Mouse (Mus musculus) adrenal gland, postnatal 36 days (tissue): ENCODE measurements around the gene Hoxb4. TPM values are rescaled to one million over a fixed set of nuclear protein-coding genes. Genes with fewer than 3 reads are reported as not detected.

Experiments
- DNase-seq, 2 experiments: peaks; one replicate each; pipeline ENCODE4 v3.0.0; 2021; ENCODE audit warnings: mixed read lengths in 1 of 2
- total RNA-seq, 2 experiments: library from RNA; stranded (reverse); gene quantifications; 2 replicates each; pipeline ENCODE4 v1.2.3; 2021

Gene Hoxb4
- total RNA-seq, 2 experiments from 2014 or later = 15.6 to 20.9 TPM

DNA sequence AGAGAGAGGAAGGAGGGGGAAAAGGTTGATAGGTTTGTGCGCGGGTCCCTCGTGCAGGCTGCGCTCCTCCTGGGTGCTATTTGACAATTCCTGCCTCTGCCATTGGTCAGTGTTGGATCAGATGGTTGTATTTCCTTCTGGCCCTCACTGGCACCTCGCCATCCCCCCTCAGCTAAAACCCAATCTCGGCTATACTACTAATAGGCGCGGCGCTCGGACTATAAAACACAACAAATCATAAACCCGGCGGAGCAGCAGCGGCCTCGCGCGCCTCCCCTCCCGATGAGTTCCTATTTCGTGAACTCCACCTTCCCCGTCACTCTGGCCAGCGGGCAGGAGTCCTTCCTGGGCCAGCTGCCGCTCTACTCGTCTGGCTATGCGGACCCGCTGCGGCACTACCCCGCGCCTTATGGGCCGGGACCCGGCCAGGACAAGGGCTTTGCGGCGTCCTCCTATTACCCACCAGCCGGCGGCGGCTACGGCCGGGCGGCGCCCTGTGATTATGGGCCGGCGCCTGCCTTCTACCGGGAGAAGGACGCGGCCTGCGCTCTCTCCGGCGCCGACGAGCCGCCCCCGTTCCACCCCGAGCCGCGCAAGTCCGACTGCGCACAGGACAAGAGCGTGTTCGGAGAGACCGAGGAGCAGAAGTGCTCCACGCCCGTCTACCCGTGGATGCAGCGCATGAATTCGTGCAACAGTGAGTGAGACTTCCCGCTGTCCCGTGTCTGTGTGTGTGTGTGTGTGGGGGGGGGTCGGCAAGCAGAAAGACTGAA, 19.0 kb upstream of the Hoxb4 start:
- peak; percentile 89 to 91 for DNase-seq

GRCm38 (mm10) chr11:96299781-96300180, 18.3 kb upstream of the Hoxb4 start:
- DNase-seq = no peak

GRCm38 (mm10) chr11:96300354-96301063, 17.6 kb upstream of the Hoxb4 start:
- no peak for DNase-seq

DNA sequence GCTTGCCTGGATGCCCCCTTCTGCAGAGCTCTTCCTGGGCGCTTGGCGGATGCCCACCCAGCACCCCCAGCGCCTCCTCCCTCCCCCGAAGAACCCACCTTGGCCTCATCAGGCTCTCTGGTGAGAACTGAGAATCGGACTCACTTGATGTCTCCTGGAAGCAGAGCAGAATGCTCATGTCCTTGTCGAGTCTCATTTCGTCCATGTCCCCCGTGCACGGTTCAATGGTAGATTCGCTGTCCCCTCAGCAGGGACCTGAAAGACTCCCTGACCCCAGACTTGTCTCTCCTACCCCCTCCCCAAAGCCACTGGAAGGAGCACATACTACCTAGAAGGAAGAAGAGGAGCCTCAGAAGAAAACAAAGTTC, 17.0 kb upstream of the Hoxb4 start:
- DNase-seq = no peak

GRCm38 (mm10) chr11:96301837-96302236, 16.2 kb upstream of the Hoxb4 start:
- DNase-seq = peak; percentile 90 to 93

GRCm38 (mm10) chr11:96302381-96303150, 15.5 kb upstream of the Hoxb4 start:
- no peak for DNase-seq

- DNase-seq = peak; percentile 92
Measured at GRCm38 (mm10) chr11:96303151-96304099, 14.6 kb upstream of the Hoxb4 start, which contains the start of gene Hoxb5. TSS of gene Hoxb5 (plus strand) at chr11:96303336.

DNA sequence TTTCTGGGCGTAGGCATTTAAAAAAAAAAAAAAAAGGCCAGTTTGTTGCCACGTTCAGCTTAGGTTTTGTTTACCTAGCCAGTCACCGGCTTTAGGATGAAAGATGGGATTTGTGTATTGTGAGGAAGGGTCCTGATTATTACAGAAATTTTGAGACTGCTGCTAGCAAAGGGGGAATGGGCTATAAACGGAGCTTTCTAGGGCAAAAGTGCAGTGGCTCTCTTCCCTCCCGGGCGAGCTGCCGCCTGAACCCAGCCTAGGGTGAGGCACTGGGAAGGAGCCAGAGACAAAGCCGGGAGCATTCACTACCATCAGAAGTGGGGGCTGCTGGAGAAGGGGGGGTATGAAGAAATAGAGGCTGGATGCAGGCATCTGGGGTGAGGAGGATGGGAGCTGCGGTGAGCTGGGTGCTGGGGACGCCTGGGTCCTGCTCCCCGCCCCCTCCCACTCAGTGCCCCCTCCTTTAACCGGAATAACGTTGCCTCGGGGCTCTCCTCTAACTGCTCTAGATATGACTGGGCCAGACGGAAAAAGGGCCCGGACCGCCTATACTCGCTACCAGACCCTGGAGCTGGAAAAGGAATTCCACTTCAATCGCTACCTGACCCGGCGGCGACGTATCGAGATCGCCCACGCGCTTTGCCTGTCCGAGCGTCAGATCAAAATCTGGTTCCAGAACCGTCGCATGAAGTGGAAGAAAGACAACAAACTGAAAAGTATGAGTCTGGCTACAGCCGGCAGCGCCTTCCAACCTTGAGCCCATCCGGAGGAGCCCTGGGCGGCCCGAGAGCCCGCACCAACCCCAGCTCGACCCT, 13.5 kb upstream of the Hoxb4 start:
- DNase-seq = no peak

DNA sequence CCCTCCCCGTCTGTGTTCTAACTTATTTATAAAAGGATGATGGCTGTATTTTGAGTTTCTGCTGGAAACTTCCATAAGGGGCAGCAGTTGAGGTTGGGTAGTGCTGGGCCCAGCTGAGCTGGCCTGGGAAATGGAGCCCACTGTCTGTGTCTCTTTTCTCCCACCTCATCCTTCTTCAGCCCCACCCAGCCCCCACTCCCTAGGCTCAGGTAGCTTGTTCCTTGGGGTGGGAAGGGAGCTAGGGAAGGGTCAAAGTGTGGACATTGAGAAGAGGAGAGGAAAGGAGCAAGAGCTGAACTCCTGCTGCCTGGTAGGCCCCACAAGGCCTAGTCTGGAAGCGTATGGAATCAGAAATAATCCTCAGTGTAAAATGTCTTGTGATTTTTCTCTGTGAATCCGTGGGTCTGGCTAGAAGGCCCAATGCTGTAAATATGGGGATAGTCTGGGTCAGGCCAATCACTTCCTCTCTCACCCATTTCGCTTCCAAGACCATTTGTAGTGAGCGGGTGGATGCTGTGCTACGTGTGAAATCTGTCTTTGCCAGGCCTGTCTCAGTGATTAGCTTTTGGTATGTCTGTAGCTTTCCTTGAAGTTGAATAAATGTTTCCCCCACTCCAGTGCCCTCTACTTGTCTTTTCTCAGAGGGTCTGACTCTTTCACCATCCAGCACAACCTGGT, 12.4 kb upstream of the Hoxb4 start:
- DNase-seq = no peak

GRCm38 (mm10) chr11:96306183-96306907, 11.7 kb upstream of the Hoxb4 start:
- no peak for DNase-seq

GRCm38 (mm10) chr11:96306908-96307269, 11.2 kb upstream of the Hoxb4 start:
- no peak for DNase-seq

DNA sequence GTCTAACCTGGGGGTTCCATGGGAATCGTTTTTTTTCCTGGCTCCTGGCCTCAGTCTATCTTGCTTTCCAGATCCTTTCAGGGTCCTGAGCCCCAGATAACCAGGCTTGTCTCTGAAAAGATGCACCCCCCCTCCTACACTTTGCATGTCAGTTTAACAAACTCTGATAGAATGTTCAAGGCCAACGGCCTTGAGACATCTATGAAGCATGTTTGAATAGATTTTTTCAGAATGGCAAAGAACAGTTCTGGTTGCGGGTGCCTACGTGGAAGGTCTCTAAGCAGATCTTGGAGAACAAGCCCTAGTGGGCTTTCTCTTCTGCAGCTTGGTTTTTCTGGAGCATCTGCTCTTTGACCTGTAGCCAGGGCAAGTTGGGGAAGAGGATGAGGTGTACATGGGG, 9.3 kb upstream of the Hoxb4 start:
- no peak for DNase-seq

GRCm38 (mm10) chr11:96309288-96309687, 8.8 kb upstream of the Hoxb4 start:
- no peak for DNase-seq

- DNase-seq = no peak
Measured at GRCm38 (mm10) chr11:96310183-96310938, 7.7 kb upstream of the Hoxb4 start.

GRCm38 (mm10) chr11:96311097-96311496, 7.0 kb upstream of the Hoxb4 start:
- DNase-seq = peak; percentile 62 to 68

GRCm38 (mm10) chr11:96311520-96312417, 6.3 kb upstream of the Hoxb4 start:
- peak; percentile 81 to 82 for DNase-seq

DNA sequence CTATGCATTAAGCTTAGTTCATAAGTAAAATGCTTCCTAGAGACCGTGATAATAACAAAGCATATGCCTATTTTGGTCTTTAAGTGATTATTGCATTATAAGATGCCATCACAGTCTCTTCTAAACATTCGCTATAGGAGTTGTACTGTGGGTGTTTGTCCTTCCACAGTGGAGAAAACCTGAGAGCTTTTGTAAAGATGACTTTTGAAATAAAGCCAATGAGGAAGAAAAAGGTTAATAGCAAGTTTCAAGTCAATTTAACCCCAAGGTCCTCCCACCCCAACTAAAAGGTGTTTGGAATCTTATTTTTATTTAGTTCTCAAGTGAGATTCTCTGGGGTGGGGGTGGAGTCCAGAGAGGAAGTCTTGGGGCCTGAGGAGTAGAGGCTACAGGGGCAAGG, 4.9 kb upstream of the Hoxb4 start:
- no peak for DNase-seq
